Mouse (Mus musculus) layer of hippocampus, adult 2 months (tissue): ENCODE measurements at regions not wholly inside any gene's neighbourhood (a gene's known extent, or its start where the extent isn't known, plus 50 kb on each side); places are given as distances from the start of the nearest gene placed in this dataset.

Source experiments
- DNase-seq, 2 experiments: peaks; one replicate each; pipeline ENCODE4 v3.0.0; 2022; ENCODE audit warnings: low spot score in 2 of 2
- H3K27ac ChIP-seq: fragments of 200-600 bp; 2 replicates; pipeline ENCODE4 v1.8.1; 2022
- H3K4me3 ChIP-seq: fragments of 200-600 bp; 2 replicates; pipeline ENCODE4 v1.8.1; 2022; ENCODE audit warnings: mild to moderate bottlenecking
- CTCF ChIP-seq: fragments of 200-600 bp; conservative IDR thresholded peaks from 2 replicates; pipeline ENCODE4 v1.8.1; 2022; ENCODE audit warnings: antibody characterized with exemption, mild to moderate bottlenecking, moderate library complexity

DNA sequence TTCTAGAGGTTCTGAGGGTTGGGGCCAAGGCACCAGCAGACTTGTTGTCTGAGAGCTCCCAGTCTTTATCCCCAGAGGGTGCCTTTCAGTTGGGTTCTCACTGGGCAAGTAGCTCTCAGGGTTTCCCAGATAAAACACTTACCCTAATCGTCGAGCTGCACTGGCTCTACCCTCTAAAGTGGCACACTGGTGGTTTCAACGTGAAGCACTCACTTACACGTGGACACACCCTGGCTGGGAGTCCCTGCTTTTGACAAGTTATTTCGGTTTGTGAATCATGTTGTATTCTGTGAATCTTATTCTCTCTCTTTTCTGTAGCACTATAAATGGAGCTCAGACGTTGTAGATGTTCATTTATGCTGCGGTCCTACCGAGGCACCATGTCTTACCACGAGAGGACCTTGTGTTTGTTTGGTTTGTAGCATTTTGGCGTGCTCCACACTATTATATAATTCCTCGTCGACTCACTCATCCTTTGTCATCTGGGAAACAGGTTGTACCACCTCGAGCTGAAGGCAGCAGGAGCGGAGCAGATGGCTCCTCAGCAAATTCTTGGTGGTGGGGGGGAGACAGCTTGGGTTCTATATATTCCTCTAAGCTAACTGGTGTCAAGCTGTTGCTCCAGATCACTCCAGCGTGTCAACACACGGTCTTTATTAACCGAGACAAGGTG is 445.3 kb downstream of the Klf5 start:
- DNase-seq = peak; percentile 39 to 52
- Histone ChIP-seq H3K4me3 (no peak overlapping the region), H3K27ac (peak overlapping the region; percentile 5; the same call in 1 of the 2 replicates)
- TF ChIP-seq CTCF = no peak

DNA sequence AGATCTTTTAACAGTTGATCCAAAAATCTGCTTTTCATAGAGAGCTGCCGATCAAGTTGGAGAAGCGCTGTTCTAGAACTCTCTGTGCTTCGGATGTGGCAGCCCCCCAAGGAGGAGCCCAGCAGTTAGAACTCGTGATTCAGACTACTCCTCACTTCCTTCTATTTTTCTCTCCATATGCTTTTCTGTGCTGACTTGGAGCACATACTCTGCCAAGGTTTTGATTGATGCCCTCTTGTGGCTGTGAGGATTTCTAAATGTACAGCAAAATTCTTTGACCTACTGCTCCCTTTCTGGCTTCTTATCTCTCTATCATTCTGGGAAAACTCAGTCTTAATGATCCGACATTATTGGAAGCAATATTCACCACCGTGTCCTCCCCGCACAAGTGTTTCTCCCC is 446.7 kb downstream of the Klf5 start:
- H3K4me3 ChIP-seq = no peak overlapping the region
- TF ChIP-seq CTCF = peak; percentile 62
- DNase-seq = no peak
- no peak overlapping the region for H3K27ac ChIP-seq

DNA sequence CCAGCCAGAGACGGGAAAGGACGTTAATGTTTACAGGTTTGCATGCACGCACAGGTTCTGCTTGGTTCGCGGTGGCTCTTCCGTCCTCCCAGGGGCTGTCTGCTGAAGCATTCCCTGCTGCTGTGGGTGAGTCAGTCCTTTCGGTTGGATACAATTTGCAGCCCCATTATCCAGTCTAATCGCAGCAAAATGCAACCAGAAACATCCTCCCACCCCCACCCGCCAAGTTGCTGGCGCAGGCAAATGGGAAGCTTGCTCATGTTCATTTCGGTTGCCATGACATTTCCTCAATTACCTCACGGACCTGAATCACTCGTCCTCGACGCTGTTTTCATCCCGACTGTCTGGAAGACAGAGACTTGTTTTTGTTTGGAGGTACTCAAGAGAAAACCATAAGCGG is 449.7 kb downstream of the Klf5 start:
- peak overlapping the region; percentile 74; the same call in 1 of the 2 replicates for H3K27ac ChIP-seq
- peak overlapping the region; percentile 34 for H3K4me3 ChIP-seq
- TF ChIP-seq CTCF = no peak
- peak; percentile 41 to 60 for DNase-seq

DNA sequence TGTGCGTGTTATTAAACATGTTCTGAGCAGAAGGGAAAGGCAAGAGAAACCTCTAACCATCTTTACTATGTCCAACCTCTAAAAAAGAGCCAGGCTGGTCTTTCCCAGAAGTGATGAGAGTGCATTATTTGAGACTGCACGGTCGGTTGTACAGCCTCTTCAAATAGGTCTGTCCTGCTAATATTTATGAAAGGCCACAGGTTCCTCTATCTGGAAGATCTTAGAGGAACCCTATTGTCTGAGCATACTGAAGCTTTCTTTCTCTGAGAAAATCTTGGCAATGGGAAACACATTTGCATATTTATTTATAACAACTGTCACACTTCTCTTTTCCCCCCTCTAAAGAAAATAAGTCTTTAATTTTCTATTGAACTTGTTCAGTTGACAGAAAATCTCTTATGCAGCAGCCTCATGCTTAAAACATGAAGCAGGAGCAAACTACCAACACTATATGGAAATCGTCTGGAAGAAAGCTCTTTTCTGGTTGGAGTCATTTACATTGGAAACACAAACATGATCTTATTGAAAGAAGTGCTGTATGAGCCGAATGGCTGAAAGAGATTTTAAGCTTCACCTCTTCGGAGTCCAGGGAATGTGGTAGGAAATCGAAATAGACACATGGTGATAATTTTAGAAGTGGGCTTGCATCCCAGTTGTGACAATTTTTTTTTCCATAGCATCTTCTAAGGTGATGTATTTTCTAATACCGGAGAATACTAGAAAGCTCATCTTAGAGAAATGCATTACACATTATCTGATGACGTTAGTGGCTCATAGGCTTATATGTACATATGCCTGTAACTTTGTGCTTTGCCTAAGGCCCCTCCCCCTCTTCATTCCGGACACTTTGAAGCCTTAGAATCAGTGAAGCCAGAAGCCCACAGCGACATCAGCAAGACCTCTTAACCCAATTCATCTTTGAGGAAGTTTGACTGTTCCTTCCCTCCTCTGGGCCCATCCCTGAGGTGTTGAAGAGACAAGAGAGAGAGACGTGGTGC is 451.1 kb downstream of the Klf5 start:
- no peak for TF ChIP-seq CTCF
- DNase-seq = no peak
- no peak overlapping the region for H3K4me3 ChIP-seq
- H3K27ac ChIP-seq = peak overlapping the region; percentile 74; the same call in 1 of the 2 replicates

DNA sequence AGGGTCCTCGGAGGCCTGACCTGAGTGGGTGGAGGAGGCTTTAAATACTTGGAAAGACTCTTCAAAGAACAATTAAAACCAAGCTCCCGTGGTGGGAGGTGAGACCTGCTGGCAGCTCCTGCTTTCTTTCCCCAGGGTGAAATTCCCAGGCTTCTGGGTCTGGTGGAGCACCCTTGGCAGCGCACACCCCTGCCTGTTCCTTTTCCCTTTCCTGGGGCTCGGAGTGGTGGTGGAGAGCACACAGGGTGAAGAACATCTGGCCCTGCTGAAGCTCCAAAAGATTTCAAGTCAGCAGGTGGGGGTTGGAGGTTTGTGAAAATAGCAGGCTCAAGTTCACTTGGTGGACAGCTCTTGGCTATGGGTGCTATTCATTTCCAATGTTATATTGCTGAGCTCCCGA is 459.6 kb downstream of the Klf5 start:
- H3K4me3 ChIP-seq = no peak overlapping the region
- TF ChIP-seq CTCF = no peak
- no peak overlapping the region for H3K27ac ChIP-seq
- no peak for DNase-seq

DNA sequence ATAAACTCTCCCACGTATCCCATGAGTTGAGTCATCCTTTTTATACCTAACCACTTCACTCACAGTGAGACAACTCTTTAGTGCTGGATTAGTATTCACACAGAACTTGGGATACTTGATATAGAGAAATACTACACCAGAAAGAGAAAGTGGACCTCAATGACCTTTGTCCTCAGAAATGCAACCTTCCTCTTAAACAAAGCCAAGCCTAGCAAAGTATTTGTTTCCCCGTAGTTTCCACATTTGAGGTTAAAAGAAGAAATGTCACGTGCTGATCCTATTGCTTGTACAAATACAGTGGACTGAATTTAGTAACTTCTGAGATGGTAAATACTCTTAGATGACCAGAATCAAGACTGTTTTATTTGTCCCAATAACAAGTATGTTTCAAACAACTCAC is 464.8 kb downstream of the Klf5 start:
- no peak overlapping the region for H3K27ac ChIP-seq
- H3K4me3 ChIP-seq = no peak overlapping the region
- no peak for DNase-seq
- no peak for TF ChIP-seq CTCF

DNA sequence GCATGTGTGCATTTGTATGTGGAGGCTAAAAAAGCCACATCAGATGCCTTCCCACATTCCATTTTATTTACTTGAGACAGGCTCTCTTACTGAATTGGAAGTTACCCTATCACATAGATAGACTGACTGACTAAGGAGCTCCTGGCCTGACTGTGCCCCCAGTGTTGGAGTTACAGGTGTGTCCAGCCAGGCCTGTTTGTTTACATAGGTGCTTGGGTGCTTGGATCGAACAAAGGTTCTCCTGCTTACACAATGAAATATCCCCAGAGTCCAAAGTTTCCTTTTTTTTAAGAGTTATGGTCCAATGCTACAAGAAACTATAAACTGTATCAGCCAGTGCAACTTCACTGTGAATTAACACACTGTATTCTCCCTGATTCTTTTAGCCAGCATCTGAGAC is 472.5 kb downstream of the Klf5 start:
- no peak for DNase-seq
- no peak overlapping the region for H3K27ac ChIP-seq
- no peak overlapping the region for H3K4me3 ChIP-seq
- no peak for TF ChIP-seq CTCF

DNA sequence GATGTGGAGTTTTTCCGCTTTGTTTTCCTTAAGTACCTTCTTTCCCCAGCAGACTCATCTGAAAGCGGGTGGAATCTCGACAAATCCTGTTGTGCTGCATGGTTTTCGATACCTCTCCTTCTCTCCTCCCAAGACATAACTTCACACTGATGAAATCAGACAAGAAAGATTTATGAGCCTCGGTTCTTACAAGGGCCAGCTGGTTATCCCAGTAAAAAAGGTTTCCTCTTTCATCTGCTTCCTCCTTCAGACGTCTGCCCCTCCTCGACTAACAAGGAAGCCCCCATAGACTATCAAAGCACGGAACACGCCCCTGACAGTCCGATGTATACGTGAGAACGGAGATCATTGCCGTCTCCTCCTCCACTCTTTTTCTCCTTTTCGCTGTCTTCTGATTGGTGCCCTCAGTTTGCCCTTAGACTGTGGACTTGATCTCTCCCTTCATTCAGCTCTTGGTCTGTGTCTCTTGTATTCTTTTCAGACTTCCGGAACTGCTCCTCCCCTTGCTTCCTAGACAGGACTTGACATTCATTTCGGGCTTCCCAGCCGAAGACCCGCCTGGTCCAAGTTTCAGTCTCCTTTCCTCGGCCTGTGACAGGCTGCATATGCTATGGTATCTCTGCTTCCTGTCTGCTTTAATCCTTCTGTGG is 474.4 kb downstream of the Klf5 start:
- H3K4me3 ChIP-seq = no peak overlapping the region
- DNase-seq = no peak
- no peak overlapping the region for H3K27ac ChIP-seq
- no peak for TF ChIP-seq CTCF

DNA sequence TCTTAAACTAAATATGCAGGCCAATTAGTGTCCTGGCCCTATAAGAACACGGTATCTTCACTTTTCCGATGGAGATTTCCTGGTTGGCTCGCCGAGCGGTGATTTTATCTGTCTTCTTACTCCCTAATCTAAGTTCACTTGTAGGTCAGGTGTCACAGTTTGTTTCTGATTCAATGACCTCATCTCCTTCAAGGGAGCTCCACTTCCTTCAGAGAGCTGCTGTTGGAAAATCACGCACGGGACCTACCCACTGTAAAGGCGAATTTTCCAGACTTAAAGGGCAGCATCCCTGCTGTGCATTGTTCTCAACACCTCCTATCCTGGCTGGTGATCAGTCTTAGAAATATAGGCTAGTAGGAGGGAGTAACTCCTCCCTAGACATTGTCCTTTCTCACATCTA is 480.0 kb downstream of the Klf5 start:
- Histone ChIP-seq H3K27ac (no peak overlapping the region), H3K4me3 (no peak overlapping the region)
- no peak for TF ChIP-seq CTCF
- no peak for DNase-seq

DNA sequence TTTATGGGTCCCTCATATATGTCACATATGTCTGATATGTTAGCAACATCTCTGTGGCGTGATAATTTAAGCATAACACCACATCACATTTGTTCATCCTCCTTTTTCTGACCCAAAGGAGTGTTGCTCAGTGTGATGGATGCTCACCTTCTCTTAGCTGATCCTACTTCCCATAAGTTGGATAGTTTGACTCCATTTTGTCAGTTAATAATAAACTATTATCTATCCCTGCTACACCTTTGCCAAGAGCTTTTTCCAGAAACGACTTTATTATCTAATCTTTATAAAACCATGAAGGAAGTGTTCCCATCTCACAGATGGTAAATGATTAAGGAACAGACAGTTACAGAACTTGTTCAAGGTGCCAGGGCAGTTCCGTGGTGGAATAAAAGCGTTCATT is 480.5 kb downstream of the Klf5 start:
- no peak for TF ChIP-seq CTCF
- no peak for DNase-seq
- H3K27ac ChIP-seq = no peak overlapping the region
- H3K4me3 ChIP-seq = no peak overlapping the region

DNA sequence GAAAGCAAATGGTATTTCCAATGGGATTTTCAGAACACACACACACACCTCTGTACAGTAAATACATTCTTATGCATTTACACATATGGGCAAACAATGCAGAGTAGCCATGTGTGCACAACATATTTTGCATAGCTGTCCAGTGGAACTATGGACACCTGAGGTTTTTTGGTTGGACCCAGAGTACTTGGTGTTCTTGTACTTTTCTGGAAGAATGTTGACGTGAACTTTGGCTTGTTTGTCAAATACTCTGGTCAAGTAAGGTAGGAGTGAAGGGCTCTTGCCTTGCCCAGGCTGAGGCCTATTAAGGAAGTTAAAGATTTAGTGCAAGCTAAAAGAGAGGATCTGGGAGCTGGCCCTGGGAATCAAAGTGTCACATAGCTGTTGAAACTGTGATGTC is 485.2 kb downstream of the Klf5 start:
- no peak for TF ChIP-seq CTCF
- DNase-seq = no peak
- no peak overlapping the region for H3K4me3 ChIP-seq
- H3K27ac ChIP-seq = no peak overlapping the region

DNA sequence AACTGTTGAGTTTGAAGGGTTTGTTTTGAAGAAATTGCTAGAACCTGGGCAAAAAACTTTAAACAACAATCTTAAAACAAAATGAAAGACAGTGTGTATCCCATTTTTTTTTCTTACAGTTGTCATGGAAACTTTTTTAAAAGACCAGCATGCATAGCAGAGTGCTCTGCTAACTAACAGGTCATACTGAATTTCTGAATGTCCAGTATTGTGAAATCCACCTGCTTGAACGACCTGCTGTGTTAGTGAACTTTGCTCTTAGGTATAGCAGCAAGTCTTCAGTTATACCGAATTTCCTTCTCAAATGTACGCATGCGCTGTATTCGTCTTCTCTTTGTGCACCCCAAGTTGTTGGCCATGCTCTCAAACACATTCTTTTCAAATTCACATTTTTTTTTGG is 486.6 kb downstream of the Klf5 start:
- H3K27ac ChIP-seq = no peak overlapping the region
- no peak for TF ChIP-seq CTCF
- H3K4me3 ChIP-seq = no peak overlapping the region
- no peak for DNase-seq

DNA sequence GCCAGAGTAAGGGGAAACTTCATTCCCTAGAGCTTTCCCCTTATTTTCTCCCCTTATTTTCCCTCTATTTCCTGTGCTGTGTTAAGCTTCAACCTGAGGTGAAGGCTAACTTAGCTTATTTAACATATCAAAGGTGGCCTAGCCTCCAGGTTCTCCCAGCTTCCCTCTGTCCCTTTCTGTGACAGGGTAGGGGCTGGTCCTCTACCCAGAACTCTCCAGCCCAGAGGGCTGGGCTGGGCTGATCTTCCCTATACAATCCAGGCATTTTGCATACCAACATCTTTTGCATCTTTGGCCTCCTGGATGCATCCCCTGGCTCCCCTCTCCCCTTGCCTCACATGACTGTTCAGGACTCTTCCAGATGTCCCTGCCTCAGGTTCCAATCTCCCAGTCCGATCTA is 487.9 kb downstream of the Klf5 start:
- no peak for DNase-seq
- no peak for TF ChIP-seq CTCF
- Histone ChIP-seq H3K4me3 (no peak overlapping the region), H3K27ac (no peak overlapping the region)

DNA sequence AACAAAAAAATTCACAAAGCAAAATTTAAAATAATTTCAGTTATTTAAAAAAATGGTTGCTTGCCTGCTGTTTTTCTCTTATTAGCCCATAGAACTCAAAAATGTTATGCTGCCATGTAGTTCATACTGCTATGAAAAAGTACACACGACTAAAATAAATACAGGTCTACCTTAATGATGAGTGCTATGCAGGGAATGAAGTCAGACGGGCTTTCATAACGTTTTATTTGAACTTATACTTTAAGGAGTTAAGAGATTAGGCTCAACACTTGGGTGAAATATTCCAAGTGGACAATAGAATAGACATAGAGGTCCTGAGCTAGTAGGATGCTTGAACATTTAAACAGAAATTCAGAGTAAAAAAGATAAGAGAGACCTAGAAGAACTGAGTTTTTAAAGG is 489.7 kb downstream of the Klf5 start:
- Histone ChIP-seq H3K27ac (no peak overlapping the region), H3K4me3 (no peak overlapping the region)
- no peak for DNase-seq
- no peak for TF ChIP-seq CTCF
